Mouse (Mus musculus) left cerebral cortex, adult 6 months (tissue): ENCODE data around the gene Prl3d3. TPM values are rescaled to one million over a fixed set of nuclear protein-coding genes. Genes with fewer than 3 reads are reported as not detected.

ENCODE experiments used
- long read RNA-seq, 2 experiments: library from polyadenylated mRNA; unstranded; transcript quantifications; one replicate each; pipeline ENCODE4 v2.0.0; 2019 to 2020
- polyA plus RNA-seq: library from polyadenylated mRNA; unstranded; fragments of <200 nt; fragmentation: Nextera tagmentation; gene quantifications from 2 replicates; pipeline ENCODE4 v1.2.3, GENCODE M21; 2021

Prl3d3 gene
- not detected in 2 replicates for polyA plus RNA-seq
- long read RNA-seq, experiment 1 = 0 reads
- long read RNA-seq, experiment 2 = 0 reads

GRCm38 (mm10) chr13:27156490-27156889 lies at the start of gene Prl3d3:
Gene Prl3d3, plus strand, starts transcription at chr13:27156790.

DNA sequence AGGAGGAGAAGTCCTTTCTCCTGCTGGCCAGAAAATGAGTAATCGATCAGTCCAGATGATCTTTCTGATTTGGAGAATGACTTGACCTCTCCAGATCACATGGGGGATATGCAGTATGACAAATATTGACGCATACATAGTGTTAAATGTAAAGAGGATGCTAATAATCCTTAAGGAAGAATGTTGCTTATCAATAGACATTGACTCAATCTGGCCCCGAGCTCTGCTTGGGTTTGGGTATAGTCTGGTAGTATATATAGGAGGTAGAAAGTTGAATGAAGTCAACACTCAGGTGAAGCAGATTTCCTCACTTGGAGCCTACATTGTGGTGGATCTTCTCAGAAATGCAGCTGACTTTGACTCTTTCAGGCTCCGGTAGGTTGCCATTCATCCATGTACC lies 35.2 kb upstream of the Prl3d3 start, which contains the start of gene Prl3d2:
Gene Prl3d2, plus strand, starts transcription at position 301 of the 400 bp plus-strand sequence.

GRCm38 (mm10) chr13:27196359-27196758 lies 39.8 kb downstream of the Prl3d3 start, which contains the start of gene Prl3c1:
Gene Prl3c1, plus strand, starts transcription at chr13:27196659.

Other genes starting within 250 kb of the Prl3d3 start
- gene Prl, start 99.2 kb upstream of the Prl3d3 start, polyA plus RNA-seq = not detected in 2 replicates
- gene Prl3d1, start 62.6 kb upstream of the Prl3d3 start, polyA plus RNA-seq = not detected in 2 replicates
- gene Prl3d2, start 35.1 kb upstream of the Prl3d3 start, polyA plus RNA-seq = not detected in 2 replicates
- not detected in 2 replicates for gene Prl3c1, start 39.9 kb downstream of the Prl3d3 start, polyA plus RNA-seq
- gene Prl3b1, start 85.1 kb downstream of the Prl3d3 start, polyA plus RNA-seq = not detected in 2 replicates
- gene Prl3a1, start 102.6 kb downstream of the Prl3d3 start, polyA plus RNA-seq = not detected in 2 replicates
- gene Prl6a1, start 155.8 kb downstream of the Prl3d3 start, polyA plus RNA-seq = not detected in 2 replicates
- not detected in 2 replicates for gene Prl8a2, start 188.9 kb downstream of the Prl3d3 start, polyA plus RNA-seq
- gene Prl2b1, start 234.1 kb downstream of the Prl3d3 start, polyA plus RNA-seq = not detected in 2 replicates